Mouse (Mus musculus): ENCODE measurements around the gene Tmem239. TPM values are rescaled to one million over a fixed set of nuclear protein-coding genes. Genes with fewer than 3 reads are reported as not detected.

Tmem239 gene
- total RNA-seq (2023): not detected

GRCm38 (mm10) chr2:130406178-130406577 lies at the start of gene Tmem239:
Gene Tmem239, plus strand, starts transcription at chr2:130406478.

GRCm38 (mm10) chr2:130397186-130397985 lies 8.9 kb upstream of the Tmem239 start, which contains the start of gene Cpxm1:
Gene Cpxm1, minus strand, starts transcription at chr2:130397574.

GRCm38 (mm10) chr2:130404939-130405338 lies 1.3 kb upstream of the Tmem239 start, which contains the start of the genes Gm28372 and 1700020A23Rik:
Gene Gm28372, plus strand, starts transcription at chr2:130405239.
Gene 1700020A23Rik, plus strand, starts transcription at chr2:130405259.

DNA sequence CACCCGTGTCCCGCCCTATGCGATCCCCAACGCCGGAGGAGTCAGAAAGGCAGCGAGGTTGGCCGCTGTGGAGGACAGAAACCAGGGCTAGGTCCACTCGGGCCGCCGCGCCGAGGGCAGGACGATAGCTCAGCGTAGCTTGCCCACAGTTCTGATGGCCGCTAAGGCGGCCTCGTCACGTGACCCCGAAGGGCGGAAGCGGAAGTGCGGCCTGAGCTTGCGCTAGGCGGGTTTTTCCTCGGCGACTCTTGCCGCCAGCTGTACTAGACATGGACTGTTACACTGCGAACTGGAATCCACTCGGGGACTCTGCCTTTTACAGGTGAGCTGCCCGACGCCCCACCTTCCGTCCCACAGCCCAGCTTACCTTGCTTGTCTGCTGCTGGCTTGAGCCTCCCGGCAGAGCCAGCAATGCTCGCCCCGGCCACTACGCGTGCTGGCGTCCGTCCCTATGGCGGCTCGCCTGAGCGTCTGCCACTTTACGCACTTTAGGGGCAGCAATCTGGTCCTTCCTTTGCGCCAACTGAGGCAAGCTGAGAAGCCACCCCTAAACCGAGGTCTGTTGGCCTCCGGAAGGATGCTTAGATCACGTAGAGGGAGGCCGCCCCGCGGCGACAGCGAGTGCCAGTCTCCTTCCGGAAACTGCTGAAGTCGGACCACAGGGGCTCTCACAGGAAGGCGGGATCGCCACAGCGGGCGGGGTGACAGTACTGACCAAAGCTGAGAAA lies 18.0 kb downstream of the Tmem239 start, which contains the start of the genes Vps16 and Pced1a:
TSS of gene Vps16 (plus strand) at position 214 of the 728 bp plus-strand sequence.
TSS of gene Pced1a (minus strand) at position 576 of the 728 bp plus-strand sequence.

DNA sequence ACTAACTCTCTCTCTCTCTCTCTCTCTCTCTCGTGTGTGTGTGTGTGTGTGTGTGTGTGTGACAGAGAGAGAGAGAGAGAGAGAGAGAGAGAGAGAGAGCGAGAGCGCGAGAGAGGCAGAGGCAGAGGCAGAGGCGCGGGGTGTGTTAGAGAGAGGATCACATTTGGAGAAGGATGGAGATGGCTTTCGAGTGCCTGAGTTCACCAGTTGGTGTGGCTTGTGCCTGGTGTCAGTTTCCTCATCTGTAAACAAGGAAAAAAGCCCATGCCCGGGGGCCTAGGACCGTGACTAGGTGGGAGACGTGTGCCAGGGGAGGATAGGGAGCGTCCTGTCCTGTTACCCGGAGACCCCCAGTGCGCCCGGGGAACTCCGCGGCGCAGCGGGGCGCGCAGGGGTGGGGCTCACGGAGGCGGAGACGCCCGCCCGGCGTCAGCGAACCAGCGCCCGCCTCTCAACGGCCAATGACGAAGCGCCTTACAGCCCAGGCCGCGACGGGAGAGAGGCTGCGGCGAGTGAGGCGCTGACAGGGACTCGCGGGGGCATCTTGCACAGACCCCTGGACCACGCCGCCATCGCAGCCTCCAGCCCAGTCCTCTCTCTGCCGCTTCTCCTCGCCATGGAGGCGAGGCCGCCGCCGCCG lies 43.6 kb downstream of the Tmem239 start, which contains the start of gene Ptpra:
TSS of gene Ptpra (plus strand) at position 485 of the 640 bp plus-strand sequence.

Other genes with a start within 250 kb of the Tmem239 start
- 191 TPM for gene Snrpb, start 227.1 kb upstream of the Tmem239 start, total RNA-seq (2023)
- not detected for gene Tmc2, start 211.3 kb upstream of the Tmem239 start, total RNA-seq (2023)
- gene Nop56, start 132.0 kb upstream of the Tmem239 start, total RNA-seq (2023): 424 TPM
- 127 TPM for gene Idh3b, start 121.9 kb upstream of the Tmem239 start, total RNA-seq (2023)
- not detected for gene Ebf4, start 111.3 kb upstream of the Tmem239 start, total RNA-seq (2023)
- 0.65 TPM for gene Cpxm1, start 8.9 kb upstream of the Tmem239 start, total RNA-seq (2023)
- gene Gm28372, start 1.2 kb upstream of the Tmem239 start, total RNA-seq (2023): not detected
- gene 1700020A23Rik, start 1.2 kb upstream of the Tmem239 start, total RNA-seq (2023): not detected
- 132 TPM for gene Vps16, start 17.9 kb downstream of the Tmem239 start, total RNA-seq (2023)
- 26.0 TPM for gene Pced1a, start 18.2 kb downstream of the Tmem239 start, total RNA-seq (2023)
- gene Ptpra, start 43.8 kb downstream of the Tmem239 start, total RNA-seq (2023): 129 TPM
- gene Mrps26, start 157.3 kb downstream of the Tmem239 start, total RNA-seq (2023): 62.3 TPM
- gene Oxt, start 169.7 kb downstream of the Tmem239 start, total RNA-seq (2023): not detected
- not detected for gene Avp, start 176.1 kb downstream of the Tmem239 start, total RNA-seq (2023)
- 7.8 TPM for gene Fastkd5, start 223.5 kb downstream of the Tmem239 start, total RNA-seq (2023)
- 4.5 TPM for gene Ubox5, start 223.6 kb downstream of the Tmem239 start, total RNA-seq (2023)
- gene Lzts3, start 236.3 kb downstream of the Tmem239 start, total RNA-seq (2023): 4.3 TPM